Mouse (Mus musculus): ENCODE results near the gene AC141477.1. TPM values are rescaled to one million over a fixed set of nuclear protein-coding genes. Genes with fewer than 3 reads are reported as not detected.
A peak's percentile ranks its signal among the peaks of the same experiment; 100 is the strongest.

The AC141477.1 gene
- polyA plus RNA-seq, 1 experiment from 2014 or later = not detected

- Histone ChIP-seq H3K9me3 (ENCODE audit: control insufficient read depth, low read depth, low read length) (peaks cover 3% of the 10 kb centered on the region; the same call in 1 of the 2 replicates), H3K27me3 (ENCODE audit: control insufficient read depth, insufficient read depth, low read length) (no peaks in the 10 kb centered on the region), H3K36me3 (ENCODE audit: control insufficient read depth, insufficient read depth, low read length) (no peaks in the 10 kb centered on the region), H3K4me1 (ENCODE audit: control insufficient read depth, insufficient read depth, low read length) (no peaks in the 10 kb centered on the region; the same call in 1 of the 2 replicates), H3K27ac (ENCODE audit: low read length) (no peak overlapping the region), H3K4me3 (ENCODE audit: low read depth, low read length) (no peak overlapping the region), H3K4me2 (replicated peaks; ENCODE audit: low read depth, low read length) (no peak overlapping the region), H3K9ac (replicated peaks; ENCODE audit: low read depth, low read length) (no peak overlapping the region)
- WGBS = 86% methylated on average over 6 of the region's 6 CpGs
- no peak for ATAC-seq (ENCODE audit: insufficient number of reproducible peaks, insufficient read depth, low FRiP score, low read depth)
These were observed 22.5 kb upstream of the AC141477.1 start for GRCm38 (mm10) chr10:76462721-76463120.

- Histone ChIP-seq H3K9ac (replicated peaks; ENCODE audit: low read depth, low read length) (no peak overlapping the region), H3K4me1 (ENCODE audit: control insufficient read depth, insufficient read depth, low read length) (no peaks in the 10 kb centered on the region), H3K4me3 (ENCODE audit: low read depth, low read length) (no peak overlapping the region), H3K9me3 (ENCODE audit: control insufficient read depth, low read depth, low read length) (peaks cover 3% of the 10 kb centered on the region; the same call in 1 of the 2 replicates), H3K4me2 (replicated peaks; ENCODE audit: low read depth, low read length) (no peak overlapping the region), H3K27me3 (ENCODE audit: control insufficient read depth, insufficient read depth, low read length) (no peaks in the 10 kb centered on the region), H3K27ac (ENCODE audit: low read length) (no peak overlapping the region), H3K36me3 (ENCODE audit: control insufficient read depth, insufficient read depth, low read length) (no peaks in the 10 kb centered on the region)
- no peak for ATAC-seq (ENCODE audit: insufficient number of reproducible peaks, insufficient read depth, low FRiP score, low read depth)
- 91% methylated on average over 7 of the region's 7 CpGs for WGBS
These were observed 22.1 kb upstream of the AC141477.1 start for GRCm38 (mm10) chr10:76462312-76462711.

- no peaks in the 10 kb centered on the region for H3K36me3 ChIP-seq (ENCODE audit: control insufficient read depth, insufficient read depth, low read length)
- WGBS = 88% methylated on average over 1 of the region's 1 CpGs
- ATAC-seq (ENCODE audit: insufficient number of reproducible peaks, insufficient read depth, low FRiP score, low read depth) = no peak
These were observed 21.0 kb upstream of the AC141477.1 start for GRCm38 (mm10) chr10:76461255-76461654.

DNA sequence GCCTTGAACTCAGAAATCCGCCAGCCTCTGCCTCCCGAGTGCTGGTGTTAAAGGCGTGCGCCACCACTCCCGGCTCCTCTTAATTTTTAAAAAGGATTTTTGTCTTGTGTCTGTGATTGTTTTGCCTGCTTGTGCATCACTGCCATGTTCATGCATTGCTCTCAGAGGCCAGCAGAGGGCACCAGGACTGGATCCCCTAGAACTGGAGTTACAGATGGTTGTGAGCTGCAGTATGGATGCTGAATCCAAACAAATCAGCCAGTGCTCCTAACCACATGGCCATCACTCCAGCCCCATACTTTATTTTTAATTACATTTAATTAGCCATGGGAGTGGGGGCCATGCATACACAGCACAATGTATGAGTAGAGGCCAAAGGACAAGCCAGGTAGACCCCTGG is 15.0 kb upstream of the AC141477.1 start:
- Histone ChIP-seq H3K4me1 (ENCODE audit: control insufficient read depth, insufficient read depth, low read length) (no peaks in the 10 kb centered on the region), H3K4me3 (ENCODE audit: low read depth, low read length) (no peak overlapping the region), H3K9me3 (ENCODE audit: control insufficient read depth, low read depth, low read length) (peaks cover 3% of the 10 kb centered on the region; the same call in 1 of the 2 replicates), H3K27ac (ENCODE audit: low read length) (no peak overlapping the region), H3K27me3 (ENCODE audit: control insufficient read depth, insufficient read depth, low read length) (no peaks in the 10 kb centered on the region), H3K36me3 (ENCODE audit: control insufficient read depth, insufficient read depth, low read length) (no peaks in the 10 kb centered on the region), H3K9ac (replicated peaks; ENCODE audit: low read depth, low read length) (no peak overlapping the region), H3K4me2 (replicated peaks; ENCODE audit: low read depth, low read length) (no peak overlapping the region)
- 51% methylated on average over 5 of the region's 5 CpGs for WGBS
- ATAC-seq (ENCODE audit: insufficient number of reproducible peaks, insufficient read depth, low FRiP score, low read depth) = no peak

More at GRCm38 (mm10) chr10:76461255-76461654, 21.0 kb upstream of the AC141477.1 start:
- Histone ChIP-seq H3K9me3 (ENCODE audit: control insufficient read depth, low read depth, low read length) (peaks cover 3% of the 10 kb centered on the region; the same call in 1 of the 2 replicates), H3K4me2 (replicated peaks; ENCODE audit: low read depth, low read length) (no peak overlapping the region), H3K9ac (replicated peaks; ENCODE audit: low read depth, low read length) (no peak overlapping the region), H3K4me3 (ENCODE audit: low read depth, low read length) (no peak overlapping the region), H3K27ac (ENCODE audit: low read length) (no peak overlapping the region), H3K27me3 (ENCODE audit: control insufficient read depth, insufficient read depth, low read length) (no peaks in the 10 kb centered on the region), H3K4me1 (ENCODE audit: control insufficient read depth, insufficient read depth, low read length) (no peaks in the 10 kb centered on the region)

DNA sequence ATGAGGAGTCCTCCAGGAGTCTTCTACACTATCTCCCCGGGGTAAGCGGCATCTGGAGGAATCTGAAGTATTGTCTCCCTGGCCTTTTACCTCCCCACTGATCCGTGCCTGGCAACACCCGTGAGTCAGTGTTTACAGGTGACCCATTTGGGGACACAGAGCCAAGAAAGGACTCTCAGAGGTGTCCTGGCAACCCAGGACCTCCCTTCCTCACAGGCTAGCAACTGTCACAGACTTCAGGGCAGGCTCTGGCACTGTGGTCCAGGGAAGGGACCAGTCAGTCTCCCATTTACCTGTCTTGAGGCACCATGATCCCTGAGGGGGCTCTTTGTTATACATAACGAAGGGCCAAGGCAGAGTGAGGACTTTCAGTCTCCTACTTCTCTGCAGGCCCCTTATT is 8.6 kb upstream of the AC141477.1 start, which contains the start of gene 2610028H24Rik:
Gene 2610028H24Rik, plus strand, starts transcription at position 231 of the 400 bp plus-strand sequence.
- 67% methylated on average over 5 of the region's 5 CpGs for WGBS
- no peak within 1 kb of the TSS for H3K4me3 ChIP-seq (ENCODE audit: low read depth, low read length)
- H3K36me3 ChIP-seq (ENCODE audit: control insufficient read depth, insufficient read depth, low read length) = no peaks in the 10 kb centered on the region
- H3K9ac ChIP-seq (replicated peaks; ENCODE audit: low read depth, low read length) = no peak within 1 kb of the TSS
- no peak within 1 kb of the TSS for H3K4me2 ChIP-seq (replicated peaks; ENCODE audit: low read depth, low read length)
- no peak for ATAC-seq (ENCODE audit: insufficient number of reproducible peaks, insufficient read depth, low FRiP score, low read depth)
- H3K27ac ChIP-seq (ENCODE audit: low read length) = no peak within 1 kb of the TSS
- H3K27me3 ChIP-seq (ENCODE audit: control insufficient read depth, insufficient read depth, low read length) = no peaks in the 10 kb centered on the region
- no peaks in the 10 kb centered on the region for H3K9me3 ChIP-seq (ENCODE audit: control insufficient read depth, low read depth, low read length)
- H3K4me1 ChIP-seq (ENCODE audit: control insufficient read depth, insufficient read depth, low read length) = no peaks in the 10 kb centered on the region

DNA sequence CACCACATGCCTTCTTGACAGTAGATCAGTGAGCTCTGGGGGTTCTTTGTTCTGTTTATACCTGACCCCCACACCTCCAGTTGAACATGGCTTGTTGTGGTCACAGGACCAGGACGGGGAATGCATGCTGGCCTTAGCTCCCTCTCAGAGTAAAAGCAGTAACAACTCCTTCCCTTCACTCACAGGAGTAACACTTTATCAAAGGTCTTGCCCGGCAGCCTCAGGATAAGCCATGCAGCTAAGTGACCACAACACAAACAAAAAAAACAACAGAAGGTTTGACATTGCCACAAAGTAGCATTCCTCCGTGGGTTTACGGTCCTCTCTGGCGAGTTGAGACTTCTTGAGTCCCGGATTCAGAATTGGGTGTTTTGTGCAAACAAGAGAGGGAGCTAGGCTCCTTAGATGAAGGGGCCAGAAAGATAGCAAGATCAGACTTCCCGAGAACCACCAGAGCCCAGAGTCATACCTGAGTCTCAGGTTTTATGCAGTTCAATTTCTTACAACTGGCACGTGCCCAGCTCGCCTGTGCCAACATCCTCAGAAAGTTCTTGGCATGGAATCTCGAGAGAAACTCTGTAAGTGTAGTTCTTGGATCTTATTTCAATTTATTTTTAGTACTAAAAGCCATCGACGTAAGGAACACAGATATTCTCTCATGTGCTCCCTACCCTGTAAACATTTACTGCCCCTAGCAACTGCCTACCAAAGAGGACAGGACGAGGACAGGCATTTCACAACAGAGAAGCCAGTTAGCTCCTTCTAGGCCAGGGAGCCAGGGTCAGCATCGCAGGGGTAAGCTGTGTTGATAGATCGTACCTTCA is 7.4 kb upstream of the AC141477.1 start:
- WGBS = 77% methylated on average over 15 of the region's 15 CpGs
- Histone ChIP-seq H3K27me3 (ENCODE audit: control insufficient read depth, insufficient read depth, low read length) (no peaks in the 10 kb centered on the region), H3K27ac (ENCODE audit: low read length) (no peak overlapping the region), H3K4me1 (ENCODE audit: control insufficient read depth, insufficient read depth, low read length) (no peaks in the 10 kb centered on the region), H3K9ac (replicated peaks; ENCODE audit: low read depth, low read length) (no peak overlapping the region), H3K4me2 (replicated peaks; ENCODE audit: low read depth, low read length) (no peak overlapping the region), H3K4me3 (ENCODE audit: low read depth, low read length) (no peak overlapping the region), H3K9me3 (ENCODE audit: control insufficient read depth, low read depth, low read length) (no peaks in the 10 kb centered on the region), H3K36me3 (ENCODE audit: control insufficient read depth, insufficient read depth, low read length) (no peaks in the 10 kb centered on the region)
- ATAC-seq (ENCODE audit: insufficient number of reproducible peaks, insufficient read depth, low FRiP score, low read depth) = no peak

GRCm38 (mm10) chr10:76445996-76446681 is 5.9 kb upstream of the AC141477.1 start:
- no peak overlapping the region for H3K9ac ChIP-seq (replicated peaks; ENCODE audit: low read depth, low read length)
- no peaks in the 10 kb centered on the region for H3K4me1 ChIP-seq (ENCODE audit: control insufficient read depth, insufficient read depth, low read length)
- no peaks in the 10 kb centered on the region for H3K36me3 ChIP-seq (ENCODE audit: control insufficient read depth, insufficient read depth, low read length)
- H3K4me3 ChIP-seq (ENCODE audit: low read depth, low read length) = no peak overlapping the region
- ATAC-seq (ENCODE audit: insufficient number of reproducible peaks, insufficient read depth, low FRiP score, low read depth) = no peak
- H3K9me3 ChIP-seq (ENCODE audit: control insufficient read depth, low read depth, low read length) = no peaks in the 10 kb centered on the region
- H3K4me2 ChIP-seq (replicated peaks; ENCODE audit: low read depth, low read length) = no peak overlapping the region
- no peaks in the 10 kb centered on the region for H3K27me3 ChIP-seq (ENCODE audit: control insufficient read depth, insufficient read depth, low read length)
- WGBS = 72% methylated on average over 4 of the region's 4 CpGs
- no peak overlapping the region for H3K27ac ChIP-seq (ENCODE audit: low read length)

- Histone ChIP-seq H3K4me3 (ENCODE audit: low read depth, low read length) (peak within 1 kb of the TSS; percentile 91), H3K9me3 (ENCODE audit: control insufficient read depth, low read depth, low read length) (no peaks in the 10 kb centered on the region), H3K27ac (ENCODE audit: low read length) (peak within 1 kb of the TSS; percentile 97), H3K9ac (replicated peaks; ENCODE audit: low read depth, low read length) (peak within 1 kb of the TSS; percentile 78), H3K27me3 (ENCODE audit: control insufficient read depth, insufficient read depth, low read length) (no peaks in the 10 kb centered on the region), H3K4me2 (replicated peaks; ENCODE audit: low read depth, low read length) (peak within 1 kb of the TSS; percentile 62), H3K36me3 (ENCODE audit: control insufficient read depth, insufficient read depth, low read length) (peaks cover 6% of the 10 kb centered on the region; the same call in 1 of the 2 replicates), H3K4me1 (ENCODE audit: control insufficient read depth, insufficient read depth, low read length) (no peaks in the 10 kb centered on the region)
- peak; percentile 98 for ATAC-seq (ENCODE audit: insufficient number of reproducible peaks, insufficient read depth, low FRiP score, low read depth)
- under 1% methylated on average over 78 of the region's 78 CpGs for WGBS
These were observed 2.2 kb upstream of the AC141477.1 start, which contains the start of gene Pcnt for GRCm38 (mm10) chr10:76442178-76443088. TSS of gene Pcnt (minus strand) at chr10:76442786.
